Mouse (Mus musculus) hindbrain, embryonic 11.5 days (tissue): ENCODE measurements around the gene Abcd2. TPM values are rescaled to one million over a fixed set of nuclear protein-coding genes. Genes with fewer than 3 reads are reported as not detected.
A peak's percentile ranks its signal among the peaks of the same experiment; 100 is the strongest.

Experiments
- ATAC-seq: fragments of 200-750 bp; cut with Nextera tagmentation; 2 replicates; pipeline ENCODE4 v1.8.0; 2017; ENCODE audit warnings: mild to moderate bottlenecking, moderate TSS enrichment, moderate library complexity; ENCODE audit not compliant: low FRiP score
- DNase-seq: peaks from one replicate; pipeline ENCODE4 v3.0.0-alpha.2; 2015; ENCODE audit warnings: low spot score
- H3K27ac ChIP-seq: fragments of 300-500 bp; sonication (generic); 2 replicates; pipeline ENCODE4 v1.5.1; 2014; ENCODE audit warnings: mild to moderate bottlenecking, low read depth, low read length
- H3K27me3 ChIP-seq: fragments of 300-500 bp; sonication (generic); 2 replicates; pipeline ENCODE4 v1.6.1; 2014; ENCODE audit warnings: mild to moderate bottlenecking, low read length, moderate library complexity, mixed read lengths; ENCODE audit not compliant: control insufficient read depth, insufficient read depth
- H3K36me3 ChIP-seq: fragments of 300-500 bp; sonication (generic); 2 replicates; pipeline ENCODE4 v1.6.1; 2014; ENCODE audit warnings: mild to moderate bottlenecking, low read length, moderate library complexity, mixed read lengths; ENCODE audit not compliant: control insufficient read depth, insufficient read depth
- H3K4me1 ChIP-seq: fragments of 300-500 bp; sonication (generic); replicated peaks from 2 replicates; pipeline ENCODE4 v1.6.1; 2014; ENCODE audit warnings: low read length, mixed read lengths; ENCODE audit not compliant: control insufficient read depth, insufficient read depth
- H3K4me2 ChIP-seq: fragments of 300-500 bp; sonication (generic); replicated peaks from 2 replicates; pipeline ENCODE4 v1.6.1; 2014; ENCODE audit warnings: mild to moderate bottlenecking, low read depth, low read length
- H3K4me3 ChIP-seq: fragments of 300-500 bp; sonication (generic); 2 replicates; pipeline ENCODE4 v1.5.1; 2014; ENCODE audit warnings: low read depth, low read length
- H3K9ac ChIP-seq: fragments of 300-500 bp; sonication (generic); 2 replicates; pipeline ENCODE4 v1.6.1; 2014; ENCODE audit warnings: low read depth, low read length
- H3K9me3 ChIP-seq: fragments of 300-500 bp; sonication (generic); 2 replicates; pipeline ENCODE4 v1.6.1; 2016; ENCODE audit warnings: low read length; ENCODE audit not compliant: control insufficient read depth
- WGBS: fragments of 180-500 bp; shearing (Covaris S2); extraction: QIAGEN DNeasy Blood & Tissue Kit; methylation state at CpG from one replicate; pipeline ENCODE4 v1.1.7; 2014; 5-methylcytosine and 5-hydroxymethylcytosine counted together
- polyA plus RNA-seq: library from polyadenylated mRNA; unstranded; fragments of >200 nt; fragmentation: Nextera tagmentation; extraction: Ambion mirVana; gene quantifications from 2 replicates; pipeline ENCODE4 v1.2.1, GENCODE M21; 2014

Gene Abcd2
- polyA plus RNA-seq, 1 experiment from 2014 or later: 22.1 TPM

DNA sequence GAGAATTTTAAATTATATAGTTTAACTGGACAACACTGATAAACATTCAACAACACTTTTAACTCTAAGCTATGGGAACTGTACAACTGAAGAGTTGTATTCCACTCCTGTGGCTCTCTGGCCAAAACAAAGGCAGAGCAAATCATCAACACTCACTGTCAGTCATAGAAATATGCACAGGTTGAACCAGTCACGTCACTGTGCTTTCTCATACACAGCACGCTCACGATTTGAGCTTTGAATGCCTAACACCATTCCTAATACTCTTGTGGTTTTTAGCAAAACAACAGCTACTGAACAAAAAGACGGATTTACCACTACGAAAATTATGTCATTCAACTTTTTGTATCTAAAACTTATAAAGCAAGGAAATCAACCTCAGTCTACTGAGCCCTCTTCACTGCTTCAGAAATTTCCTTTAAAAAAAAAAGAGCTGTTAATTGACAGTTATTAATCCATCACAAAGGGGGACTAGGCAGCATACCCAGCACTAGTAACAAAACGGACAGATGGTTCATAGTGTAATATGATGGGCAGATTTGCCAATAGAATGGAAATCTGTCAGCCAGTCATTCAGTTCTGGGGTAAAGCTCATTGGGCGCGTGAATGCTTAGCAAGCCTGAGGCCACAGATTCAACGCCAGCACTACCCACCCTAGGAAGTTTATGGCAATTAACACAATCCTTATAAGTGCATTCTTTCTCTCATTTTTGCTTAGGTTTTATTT lies 20.8 kb downstream of the Abcd2 start:
- WGBS: 76% methylated on average over 9 of the region's 9 CpGs
- ATAC-seq: no peak

DNA sequence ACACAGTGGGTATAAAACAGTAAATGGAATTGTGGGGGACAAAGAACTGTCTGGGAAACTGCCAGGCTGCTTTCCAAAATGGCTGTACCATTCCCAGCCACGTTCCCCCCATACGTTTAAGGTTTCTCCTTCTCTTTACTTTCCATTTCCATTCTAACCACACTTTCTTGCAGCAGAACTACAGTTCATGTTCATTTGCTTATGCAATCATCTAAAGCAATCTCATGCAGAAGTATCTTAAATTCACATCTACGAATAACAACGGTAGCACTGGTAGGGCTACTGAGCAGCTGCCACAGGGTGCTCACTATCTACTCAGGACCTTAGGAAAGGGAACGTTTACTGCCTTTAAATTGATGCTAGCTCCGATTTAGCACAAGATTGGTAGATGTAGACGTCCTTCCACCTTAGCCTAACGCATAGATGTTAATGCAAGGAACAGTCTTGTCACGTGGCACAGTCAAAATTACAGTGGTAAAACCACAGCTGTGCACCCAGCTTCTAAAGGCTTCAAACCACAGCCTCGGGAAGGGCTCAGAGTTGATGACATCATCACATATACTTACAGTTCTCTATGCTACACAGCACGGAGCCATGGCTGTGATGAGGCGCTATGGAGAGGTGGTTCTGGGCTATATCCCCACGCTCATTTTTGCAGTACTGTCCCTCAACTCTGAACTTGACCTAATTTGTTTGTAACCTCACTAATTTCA lies 23.6 kb downstream of the Abcd2 start:
- no peaks in the 10 kb centered on the region for H3K4me1 ChIP-seq
- H3K9ac ChIP-seq: no peak overlapping the region
- no peak overlapping the region for H3K4me2 ChIP-seq
- H3K4me3 ChIP-seq: no peak overlapping the region
- H3K27me3 ChIP-seq: no peaks in the 10 kb centered on the region
- ATAC-seq (no peak), DNase-seq (no peak)
- H3K9me3 ChIP-seq: no peaks in the 10 kb centered on the region
- H3K27ac ChIP-seq: no peak overlapping the region
- WGBS: 90% methylated on average over 13 of the region's 13 CpGs
- H3K36me3 ChIP-seq: no peaks in the 10 kb centered on the region

More for the DNA sequence above, 20.8 kb downstream of the Abcd2 start:
- Histone ChIP-seq H3K9me3 (no peaks in the 10 kb centered on the region), H3K4me1 (no peaks in the 10 kb centered on the region), H3K9ac (no peak overlapping the region), H3K27me3 (no peaks in the 10 kb centered on the region), H3K27ac (no peak overlapping the region), H3K36me3 (no peaks in the 10 kb centered on the region), H3K4me3 (no peak overlapping the region), H3K4me2 (no peak overlapping the region)
- no peak for DNase-seq

DNA sequence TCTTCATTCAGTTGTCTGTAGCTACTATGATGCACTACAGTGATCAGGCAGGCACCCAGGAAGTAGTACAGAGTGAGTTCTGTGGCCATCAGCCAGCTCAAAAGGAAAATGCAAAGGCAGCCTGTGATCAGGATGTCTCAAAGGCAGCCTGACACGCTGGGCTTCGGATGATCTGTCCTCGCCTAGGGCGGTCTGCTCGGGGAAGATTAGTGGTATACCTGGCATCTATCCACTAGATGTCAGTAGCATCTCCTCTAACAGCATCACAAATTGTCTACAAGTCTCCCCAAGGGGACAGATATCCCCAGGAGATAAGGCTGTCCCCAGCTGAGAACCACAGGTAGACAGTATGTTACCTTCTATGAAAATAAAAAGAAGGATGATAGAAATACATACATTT lies 26.6 kb downstream of the Abcd2 start:
- Histone ChIP-seq H3K9me3 (no peaks in the 10 kb centered on the region), H3K27ac (no peak overlapping the region), H3K4me1 (no peaks in the 10 kb centered on the region), H3K36me3 (no peaks in the 10 kb centered on the region), H3K9ac (no peak overlapping the region), H3K4me2 (no peak overlapping the region), H3K4me3 (no peak overlapping the region), H3K27me3 (no peaks in the 10 kb centered on the region)
- ATAC-seq: peak; percentile 51; the same call in 1 of the 2 replicates
- DNase-seq: peak; percentile 50
- 4% methylated on average over 5 of the region's 5 CpGs for WGBS

DNA sequence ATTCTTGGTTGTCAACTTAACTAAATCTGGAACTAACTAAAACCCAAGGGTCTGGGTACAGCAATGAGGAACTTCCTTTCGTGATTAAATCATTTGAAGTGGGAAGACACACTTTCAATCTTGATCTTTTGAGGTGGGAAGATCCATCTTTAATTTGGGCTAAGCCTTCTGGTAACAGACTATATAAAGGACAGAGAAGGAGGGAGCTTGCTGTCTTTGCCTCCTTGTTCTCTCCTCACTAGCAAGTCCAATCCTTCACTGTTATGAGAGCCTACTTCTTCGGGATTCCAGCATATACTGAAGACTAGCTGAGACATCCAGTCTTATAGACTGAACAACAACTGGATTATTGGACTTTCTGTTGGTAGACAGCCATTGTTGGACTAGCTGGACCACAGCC lies 28.1 kb downstream of the Abcd2 start:
- Histone ChIP-seq H3K27ac (no peak overlapping the region), H3K27me3 (no peaks in the 10 kb centered on the region), H3K36me3 (no peaks in the 10 kb centered on the region), H3K4me2 (no peak overlapping the region), H3K4me3 (no peak overlapping the region), H3K4me1 (no peaks in the 10 kb centered on the region), H3K9me3 (no peaks in the 10 kb centered on the region), H3K9ac (no peak overlapping the region)
- no peak for DNase-seq
- ATAC-seq: no peak
- 88% methylated on average over 2 of the region's 2 CpGs for WGBS

DNA sequence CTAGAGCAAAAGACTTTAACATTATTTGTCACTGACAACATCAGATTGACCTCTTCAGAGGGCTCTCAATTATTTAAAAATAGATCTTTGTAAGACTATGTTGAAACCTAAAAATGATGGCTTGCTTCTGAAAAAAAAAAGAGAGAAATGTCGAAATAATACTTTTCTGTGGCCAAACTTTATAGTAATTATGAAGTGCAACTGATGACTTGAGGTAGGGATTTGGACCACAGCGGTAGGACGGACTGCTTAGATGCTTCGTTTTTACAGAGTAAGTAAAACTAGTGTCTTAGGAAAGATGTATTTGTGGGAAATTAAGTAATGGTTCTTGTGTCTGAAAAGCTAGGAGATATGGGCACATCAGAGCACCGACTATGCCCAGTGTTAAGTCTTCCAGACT lies 30.4 kb downstream of the Abcd2 start:
- no peak overlapping the region for H3K4me3 ChIP-seq
- no peaks in the 10 kb centered on the region for H3K9me3 ChIP-seq
- no peak for DNase-seq
- H3K27ac ChIP-seq: no peak overlapping the region
- peaks cover 3% of the 10 kb centered on the region; the same call in 1 of the 2 replicates for H3K36me3 ChIP-seq
- no peaks in the 10 kb centered on the region for H3K27me3 ChIP-seq
- H3K9ac ChIP-seq: no peak overlapping the region
- H3K4me1 ChIP-seq: no peaks in the 10 kb centered on the region
- no peak overlapping the region for H3K4me2 ChIP-seq
- 92% methylated on average over 5 of the region's 5 CpGs for WGBS
- no peak for ATAC-seq

DNA sequence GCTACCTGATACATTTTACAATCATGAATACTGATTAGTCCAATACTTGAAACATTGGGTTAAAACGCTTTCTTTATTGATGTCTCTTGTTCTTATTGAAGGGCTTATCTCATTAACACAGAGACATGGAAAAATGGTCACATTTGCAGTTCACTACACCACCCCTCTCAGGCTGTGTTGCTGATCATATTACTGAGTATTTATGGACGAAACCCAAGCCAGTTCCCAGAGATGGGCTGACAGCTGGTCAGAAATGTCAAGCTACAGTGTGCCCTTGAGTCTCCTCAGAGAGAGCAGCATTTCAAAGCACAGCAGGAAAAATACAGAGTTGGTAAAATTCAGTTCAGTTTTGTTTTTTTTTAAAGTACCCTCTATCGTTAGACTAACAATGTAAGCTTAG lies 38.3 kb downstream of the Abcd2 start:
- no peaks in the 10 kb centered on the region for H3K9me3 ChIP-seq
- H3K4me3 ChIP-seq: no peak overlapping the region
- H3K4me2 ChIP-seq: no peak overlapping the region
- no peak for ATAC-seq
- peaks cover 13% of the 10 kb centered on the region for H3K36me3 ChIP-seq
- no peak overlapping the region for H3K9ac ChIP-seq
- DNase-seq: no peak
- H3K27me3 ChIP-seq: no peaks in the 10 kb centered on the region
- H3K27ac ChIP-seq: no peak overlapping the region
- WGBS: 71% methylated on average over 3 of the region's 3 CpGs
- no peaks in the 10 kb centered on the region for H3K4me1 ChIP-seq

DNA sequence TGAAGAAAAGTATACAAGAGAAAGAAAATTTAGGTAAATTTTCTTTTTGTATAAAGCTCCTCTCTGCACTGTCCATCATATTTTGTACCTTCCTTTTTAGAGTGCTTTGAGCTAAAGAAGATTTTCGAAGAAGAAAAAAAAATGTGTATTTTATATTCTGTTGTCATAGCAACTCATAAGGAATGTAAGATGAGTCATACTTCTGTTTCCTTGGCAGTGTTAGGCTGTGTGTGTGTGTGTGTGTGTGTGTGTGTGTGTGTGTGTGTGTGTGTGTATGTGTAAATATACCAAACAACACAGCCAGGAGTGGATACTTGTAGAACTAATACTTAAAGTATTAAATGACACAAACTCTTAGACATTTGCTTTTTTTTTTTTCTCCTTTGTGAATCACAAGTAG lies 39.0 kb downstream of the Abcd2 start:
- peaks cover 14% of the 10 kb centered on the region for H3K36me3 ChIP-seq
- H3K9ac ChIP-seq: no peak overlapping the region
- no peaks in the 10 kb centered on the region for H3K27me3 ChIP-seq
- no peak overlapping the region for H3K27ac ChIP-seq
- H3K4me1 ChIP-seq: no peaks in the 10 kb centered on the region
- no peak for DNase-seq
- ATAC-seq: no peak
- H3K4me2 ChIP-seq: no peak overlapping the region
- H3K9me3 ChIP-seq: no peaks in the 10 kb centered on the region
- no peak overlapping the region for H3K4me3 ChIP-seq
- 73% methylated on average over 1 of the region's 1 CpGs for WGBS

DNA sequence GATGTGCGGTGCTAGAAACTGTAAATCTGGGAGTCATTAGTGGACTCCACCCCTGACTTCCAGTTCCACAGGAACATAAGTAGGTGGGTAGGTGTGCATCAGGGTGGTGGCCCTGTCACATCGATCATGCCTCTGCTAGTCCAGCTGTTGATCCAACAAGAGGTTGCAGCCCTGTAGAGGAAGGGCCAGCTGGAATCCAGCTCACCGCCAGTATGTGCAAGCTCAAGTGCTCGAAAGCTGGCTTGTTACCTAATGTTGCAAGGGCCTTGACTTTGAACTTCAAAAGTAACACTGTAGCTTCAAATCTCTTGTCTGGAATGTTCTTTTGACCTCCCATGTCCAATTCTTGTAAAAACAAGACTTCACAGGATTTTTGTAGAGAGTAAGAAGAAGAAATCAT lies 67.0 kb downstream of the Abcd2 start:
- H3K9ac ChIP-seq: no peak overlapping the region
- DNase-seq: peak; percentile 6
- H3K9me3 ChIP-seq: no peaks in the 10 kb centered on the region
- 84% methylated on average over 4 of the region's 4 CpGs for WGBS
- H3K27me3 ChIP-seq: no peaks in the 10 kb centered on the region
- no peaks in the 10 kb centered on the region for H3K4me1 ChIP-seq
- H3K4me2 ChIP-seq: no peak overlapping the region
- no peak overlapping the region for H3K27ac ChIP-seq
- no peak overlapping the region for H3K4me3 ChIP-seq
- H3K36me3 ChIP-seq: no peaks in the 10 kb centered on the region
- no peak for ATAC-seq
